Comparison of ENCODE assay signal across 10 mouse cellular contexts in genomic region chr7:143900667-143901066, GRCm38 (mm10). TPM values are rescaled to one million over a fixed set of nuclear protein-coding genes. Genes with fewer than 3 reads are reported as not detected.
DNase-seq lines count a peak whose midpoint lies in the region; ATAC-seq and TF ChIP-seq lines count a peak whose summit lies in the region.
"Had no signal": no experiment of that assay in that cellular context is flagged by ENCODE, and none has a peak within 500 bp of the region (broad histone marks: within the 10 kb centered on the region; RNA-seq: fewer than 3 reads in every experiment).

No protein-coding gene starts in this region.

- no peak overlapping the region for H3K4me2 ChIP-seq in lung, postnatal 0 days (replicated peaks; ENCODE audit: low read depth, low read length)

- H3K27ac ChIP-seq in heart, embryonic 10.5 days, result no peak overlapping the region
- H3K27ac ChIP-seq in lung, postnatal 0 days (ENCODE audit: low read length), result no peak overlapping the region

- WGBS in heart, embryonic 10.5 days, result 12% methylated on average over 2 of the region's 2 CpGs
- WGBS in lung, postnatal 0 days, result 16% methylated on average over 2 of the region's 2 CpGs

- TF ChIP-seq EP300 in lung, postnatal 0 days (IDR thresholded peaks at IDR 0.05), result no peak

- no peak for ATAC-seq in lung, postnatal 0 days

- no peak overlapping the region for H3K4me3 ChIP-seq in heart, embryonic 10.5 days
- H3K4me3 ChIP-seq in lung, postnatal 0 days (ENCODE audit: low read depth, low read length), result no peak overlapping the region
- H3K4me3 ChIP-seq: erythroblast, embryonic 14.5 days had no signal

- no peaks in the 10 kb centered on the region for H3K36me3 ChIP-seq in heart, embryonic 10.5 days
- H3K36me3 ChIP-seq in lung, postnatal 0 days (ENCODE audit: insufficient read depth, low read length), result no peaks in the 10 kb centered on the region

- peaks cover 7% of the 10 kb centered on the region; the same call in 1 of the 2 replicates for H3K27me3 ChIP-seq in heart, embryonic 10.5 days (ENCODE audit: insufficient read depth, poor library complexity, severe bottlenecking)
- H3K27me3 ChIP-seq in lung, postnatal 0 days (replicated peaks; ENCODE audit: insufficient read depth, low read length), result no peaks in the 10 kb centered on the region

- H3K9me3 ChIP-seq in heart, embryonic 10.5 days, result no peaks in the 10 kb centered on the region
- H3K9me3 ChIP-seq in lung, postnatal 0 days (ENCODE audit: low read length), result no peaks in the 10 kb centered on the region

- TF ChIP-seq CTCF in lung, postnatal 0 days (IDR thresholded peaks at IDR 0.05), result peak; percentile 52

- H3K9ac ChIP-seq in lung, postnatal 0 days (replicated peaks; ENCODE audit: low read depth), result no peak overlapping the region

- 0 out of 2 replicates have a peak, but pooled peaks cover 3% of the 10 kb centered on the region for H3K4me1 ChIP-seq in heart, embryonic 10.5 days
- H3K4me1 ChIP-seq in lung, postnatal 0 days (ENCODE audit: insufficient read depth, low read depth, low read length), result no peaks in the 10 kb centered on the region

- DNase-seq in heart, adult 11 months, result peak; percentile 78
- no peak for DNase-seq in heart, embryonic 10.5 days (ENCODE audit: low spot score)
- peak; percentile 14 for DNase-seq in lung, postnatal 0 days (ENCODE audit: low spot score)
- DNase-seq in lung, postnatal 4 days, result no peak
- DNase-seq in cerebellum, postnatal 10 days, result peak; percentile 69 to 76
- peak; percentile 47 to 48 for DNase-seq in right cerebral cortex, postnatal 10 days (ENCODE audit: low spot score in 2 of 2)
- no peak for DNase-seq in testis, postnatal 10 days (ENCODE audit: low spot score)
- no peak for DNase-seq in gastrocnemius, adult 8-10 months (ENCODE audit: low spot score in 2 of 2)

RNA-seq across cellular contexts. Expression of gene Gm498, which starts 34.0 kb away (rescaled TPM):
- polyA plus RNA-seq in heart, embryonic 10.5 days (2016; fragmentation: Nextera tagmentation; extraction: Ambion mirVana), result not detected in 2 replicates
- polyA plus RNA-seq in lung, postnatal 0 days (2015; fragmentation: Nextera tagmentation; extraction: Ambion mirVana), result not detected in 2 replicates
- total RNA-seq in gastrocnemius, adult 8-10 months (2022), result not detected
- polyA plus RNA-seq: erythroblast, embryonic 14.5 days; small intestine, adult 2 months had no signal

Comparison
In these comparisons a context has a peak if more than half of its experiments do, and no peak if none do; other contexts are left out.
1. DNase-seq: peak in heart, adult 11 months (single experiment), lung, postnatal 0 days (single experiment), cerebellum, postnatal 10 days (2 of 2) and right cerebral cortex, postnatal 10 days (2 of 2); none in heart, embryonic 10.5 days (single experiment), lung, postnatal 4 days (0 of 2), testis, postnatal 10 days (single experiment) and gastrocnemius, adult 8-10 months (0 of 2).